22 mouse cellular contexts compared by ENCODE assay signal in genomic region chr9:105915186-105915585, GRCm38 (mm10). TPM values are rescaled to one million over a fixed set of nuclear protein-coding genes. Genes with fewer than 3 reads are reported as not detected.
DNase-seq lines count a peak whose midpoint lies in the region; TF ChIP-seq lines count a peak whose summit lies in the region.
"Had no signal": no experiment of that assay in that cellular context is flagged by ENCODE, and none has a peak within 500 bp of the region (broad histone marks: within the 10 kb centered on the region; RNA-seq: fewer than 3 reads in every experiment).

No protein-coding gene starts in this region.

- peaks cover 5% of the 10 kb centered on the region; the same call in 1 of the 2 replicates for H3K9me3 ChIP-seq in E14TG2a.4 (ENCODE audit: low read length)
- H3K9me3 ChIP-seq: embryonic facial prominence, embryonic 10.5 days; embryonic facial prominence, embryonic 12.5 days had no signal

- no peak for TF ChIP-seq POLR2A in heart, adult 2 months (IDR thresholded peaks at IDR 0.05; ENCODE audit: insufficient read depth, low read depth, low read length)

- DNase-seq in ES-CJ7 (ENCODE audit: low read depth, low spot score): peak; percentile 93
- DNase-seq in R1 (ENCODE audit: low read depth, low spot score): peak; percentile 99
- peak; percentile 93 for DNase-seq in ZHBTc4 (ENCODE audit: low read depth, low spot score)
- no peak for DNase-seq in adrenal gland, postnatal 10 days
- no peak for DNase-seq in heart, adult 2 months
- no peak for DNase-seq in spleen, adult 12 weeks (ENCODE audit: low spot score)
- DNase-seq: adrenal gland, adult 8-10 months; adrenal gland, postnatal 25 days; B cell, adult 2 months; cerebellum, adult 11 months; cerebellum, adult 18-20 months; cerebellum, adult 8-10 months; cerebellum, adult 9-11 months; cerebellum, postnatal 14 days; cerebellum, postnatal 36 days had no signal

- no peaks in the 10 kb centered on the region for H3K79me2 ChIP-seq in heart, adult 2 months (replicated peaks; ENCODE audit: control insufficient read depth, insufficient read depth, low read length)

- peaks cover 6% of the 10 kb centered on the region; the same call in 1 of the 2 replicates for H3K36me3 ChIP-seq in E14TG2a.4 (ENCODE audit: insufficient read depth, low read length)
- no peaks in the 10 kb centered on the region for H3K36me3 ChIP-seq in heart, adult 2 months (ENCODE audit: control insufficient read depth, insufficient read depth, low read length)
- H3K36me3 ChIP-seq: embryonic facial prominence, embryonic 10.5 days; embryonic facial prominence, embryonic 12.5 days; G1E had no signal

- no peak overlapping the region for H3K9ac ChIP-seq in heart, adult 2 months (ENCODE audit: low read depth, low read length)
- H3K9ac ChIP-seq: embryonic facial prominence, embryonic 12.5 days had no signal

- no peak overlapping the region for H3K27ac ChIP-seq in heart, adult 2 months
- H3K27ac ChIP-seq: embryonic facial prominence, embryonic 10.5 days; embryonic facial prominence, embryonic 12.5 days had no signal

- H3K27me3 ChIP-seq in E14TG2a.4 (ENCODE audit: insufficient read depth, low read length): no peaks in the 10 kb centered on the region
- no peaks in the 10 kb centered on the region; the same call in 1 of the 2 replicates for H3K27me3 ChIP-seq in heart, adult 2 months (ENCODE audit: control insufficient read depth, insufficient read depth, low read length)
- H3K27me3 ChIP-seq: embryonic facial prominence, embryonic 12.5 days; Patski had no signal

- TF ChIP-seq CTCF in E14TG2a.4 (conservative IDR thresholded peaks at IDR 0.05; ENCODE audit: low read length): no peak
- no peak for TF ChIP-seq CTCF in heart, adult 2 months (IDR thresholded peaks at IDR 0.05)

- WGBS in heart, adult 2 months: 26% methylated on average over 4 of the region's 4 CpGs

- no peak for TF ChIP-seq EP300 in heart, adult 2 months (IDR thresholded peaks at IDR 0.05; ENCODE audit: insufficient read depth, low read depth, low read length)

- intact Hi-C loops in heart, adult 2 months (cut with DNase I): no loop called here

- peaks cover 65% of the 10 kb centered on the region for H3K4me1 ChIP-seq in E14TG2a.4 (replicated peaks; ENCODE audit: low read depth, low read length)
- no peaks in the 10 kb centered on the region for H3K4me1 ChIP-seq in heart, adult 2 months (ENCODE audit: control insufficient read depth, insufficient read depth, low read length)
- H3K4me1 ChIP-seq: embryonic facial prominence, embryonic 10.5 days; embryonic facial prominence, embryonic 12.5 days had no signal

- H3K4me3 ChIP-seq in E14TG2a.4 (replicated peaks; ENCODE audit: low read length): peak overlapping the region; percentile 48; the same call in 1 of the 2 replicates
- H3K4me3 ChIP-seq in heart, adult 2 months: no peak overlapping the region
- H3K4me3 ChIP-seq: embryonic facial prominence, embryonic 10.5 days; embryonic facial prominence, embryonic 12.5 days had no signal

RNA-seq across cellular contexts. Expression of gene Col6a5, which starts 45.3 kb away (rescaled TPM):
- 1 to 10 TPM; 4.8 to 4.9 TPM for total RNA-seq in adrenal gland, postnatal 10 days (2021)
- total RNA-seq in heart, adult 2 months (2021): under 1 TPM; 0.09 to 0.50 TPM
- polyA plus RNA-seq in heart, adult 2 months (2012; rRNA removed): 0.12 and 0.14 TPM in 2 replicates
- total RNA-seq: common myeloid progenitor, adult 5-6 weeks had no signal
- polyA plus RNA-seq: embryonic facial prominence, embryonic 10.5 days; forebrain, embryonic 11.5 days; G1E; Patski had no signal

Comparison
In these comparisons a context has a peak if more than half of its experiments do, and no peak if none do; other contexts are left out.
1. DNase-seq: peak in ES-CJ7 (single experiment), R1 (single experiment) and ZHBTc4 (single experiment); none in adrenal gland, postnatal 10 days (single experiment), heart, adult 2 months (0 of 2) and spleen, adult 12 weeks (single experiment).